Mouse (Mus musculus): ENCODE data around the gene Gm5128. TPM values are rescaled to one million over a fixed set of nuclear protein-coding genes. Genes with fewer than 3 reads are reported as not detected.
"Not testable (repeated sequence)": the region's sequence is repeated elsewhere in the genome, so short reads cannot be mapped to it uniquely, and the experiment has no call there.

Gm5128 gene
- polyA plus RNA-seq (2015; fragmentation: Nextera tagmentation; extraction: Ambion mirVana), result not detected in 2 replicates

- not testable (repeated sequence) for ATAC-seq (ENCODE audit: low FRiP score, low TSS enrichment); DNase-seq (ENCODE audit: low spot score); H3K36me3 ChIP-seq (ENCODE audit: control insufficient read depth, insufficient read depth, low read length); H3K9me3 ChIP-seq (ENCODE audit: control insufficient read depth, low read length); H3K4me3 ChIP-seq (ENCODE audit: low read depth, low read length); H3K9ac ChIP-seq (ENCODE audit: low read length); H3K4me1 ChIP-seq (replicated peaks; ENCODE audit: control insufficient read depth, insufficient read depth); H3K4me2 ChIP-seq (replicated peaks; ENCODE audit: low read depth); H3K27ac ChIP-seq (replicated peaks); H3K27me3 ChIP-seq (ENCODE audit: control insufficient read depth, insufficient read depth, low read length)
- no CpG with 5 or more reads among the region's 15 CpGs for WGBS
Observed at GRCm38 (mm10) chrX:135372984-135373383, at the start of gene Gm5128. Gene Gm5128, plus strand, starts transcription at chrX:135373284.

- H3K9me3 ChIP-seq (ENCODE audit: control insufficient read depth, low read length); ATAC-seq (ENCODE audit: low FRiP score, low TSS enrichment); H3K4me1 ChIP-seq (replicated peaks; ENCODE audit: control insufficient read depth, insufficient read depth); H3K9ac ChIP-seq (ENCODE audit: low read length); H3K36me3 ChIP-seq (ENCODE audit: control insufficient read depth, insufficient read depth, low read length); H3K4me2 ChIP-seq (replicated peaks; ENCODE audit: low read depth); DNase-seq (ENCODE audit: low spot score); H3K27me3 ChIP-seq (ENCODE audit: control insufficient read depth, insufficient read depth, low read length); H3K4me3 ChIP-seq (ENCODE audit: low read depth, low read length); H3K27ac ChIP-seq (replicated peaks): not testable (repeated sequence)
- WGBS, result 26% methylated on average over 2 of the region's 6 CpGs
Observed at GRCm38 (mm10) chrX:135360685-135361084, 12.4 kb upstream of the Gm5128 start.

- not testable (repeated sequence) for H3K4me2 ChIP-seq (replicated peaks; ENCODE audit: low read depth); H3K27me3 ChIP-seq (ENCODE audit: control insufficient read depth, insufficient read depth, low read length)
- no CpG with 5 or more reads among the region's 4 CpGs for WGBS
Observed at GRCm38 (mm10) chrX:135361943-135362342, 11.1 kb upstream of the Gm5128 start.

GRCm38 (mm10) chrX:135403578-135403977, 30.5 kb downstream of the Gm5128 start:
- not testable (repeated sequence) for H3K27me3 ChIP-seq (ENCODE audit: control insufficient read depth, insufficient read depth, low read length); H3K27ac ChIP-seq (replicated peaks); DNase-seq (ENCODE audit: low spot score); H3K4me2 ChIP-seq (replicated peaks; ENCODE audit: low read depth); H3K9me3 ChIP-seq (ENCODE audit: control insufficient read depth, low read length); H3K4me3 ChIP-seq (ENCODE audit: low read depth, low read length); H3K9ac ChIP-seq (ENCODE audit: low read length); H3K4me1 ChIP-seq (replicated peaks; ENCODE audit: control insufficient read depth, insufficient read depth); H3K36me3 ChIP-seq (ENCODE audit: control insufficient read depth, insufficient read depth, low read length); ATAC-seq (ENCODE audit: low FRiP score, low TSS enrichment)
- WGBS, result no CpG with 5 or more reads among the region's 3 CpGs

More at GRCm38 (mm10) chrX:135361943-135362342, 11.1 kb upstream of the Gm5128 start:
- H3K9ac ChIP-seq (ENCODE audit: low read length); DNase-seq (ENCODE audit: low spot score); H3K27ac ChIP-seq (replicated peaks); H3K9me3 ChIP-seq (ENCODE audit: control insufficient read depth, low read length); H3K36me3 ChIP-seq (ENCODE audit: control insufficient read depth, insufficient read depth, low read length); H3K4me3 ChIP-seq (ENCODE audit: low read depth, low read length); ATAC-seq (ENCODE audit: low FRiP score, low TSS enrichment); H3K4me1 ChIP-seq (replicated peaks; ENCODE audit: control insufficient read depth, insufficient read depth): not testable (repeated sequence)

DNA sequence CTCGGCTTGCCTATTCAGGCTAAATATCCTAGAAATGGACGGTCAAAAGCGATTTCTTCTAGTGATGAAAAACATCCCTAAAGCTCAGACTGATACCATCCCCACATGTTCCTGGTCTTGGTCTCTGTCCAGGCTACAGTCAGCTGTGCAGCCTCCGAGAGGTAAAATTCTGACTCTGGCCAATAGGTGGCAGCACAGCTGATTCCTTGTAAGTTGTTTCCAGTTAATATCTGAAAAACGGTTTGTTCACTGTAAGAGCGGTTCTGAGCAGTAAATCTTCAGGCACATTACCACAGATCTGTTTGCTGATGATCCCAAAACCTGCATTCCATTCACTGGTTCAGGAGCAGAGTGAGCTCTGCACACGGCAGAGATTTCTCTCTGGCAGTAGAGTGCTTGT, 48.1 kb downstream of the Gm5128 start:
- H3K27me3 ChIP-seq (ENCODE audit: control insufficient read depth, insufficient read depth, low read length); H3K4me3 ChIP-seq (ENCODE audit: low read depth, low read length); H3K4me1 ChIP-seq (replicated peaks; ENCODE audit: control insufficient read depth, insufficient read depth); H3K27ac ChIP-seq (replicated peaks); ATAC-seq (ENCODE audit: low FRiP score, low TSS enrichment); H3K9ac ChIP-seq (ENCODE audit: low read length); H3K4me2 ChIP-seq (replicated peaks; ENCODE audit: low read depth); H3K9me3 ChIP-seq (ENCODE audit: control insufficient read depth, low read length); H3K36me3 ChIP-seq (ENCODE audit: control insufficient read depth, insufficient read depth, low read length); DNase-seq (ENCODE audit: low spot score): not testable (repeated sequence)
- WGBS, result 32% methylated on average over 3 of the region's 7 CpGs

GRCm38 (mm10) chrX:135421824-135422223, 48.7 kb downstream of the Gm5128 start:
- ATAC-seq (ENCODE audit: low FRiP score, low TSS enrichment); H3K4me3 ChIP-seq (ENCODE audit: low read depth, low read length); H3K4me1 ChIP-seq (replicated peaks; ENCODE audit: control insufficient read depth, insufficient read depth); DNase-seq (ENCODE audit: low spot score); H3K27me3 ChIP-seq (ENCODE audit: control insufficient read depth, insufficient read depth, low read length); H3K27ac ChIP-seq (replicated peaks); H3K9me3 ChIP-seq (ENCODE audit: control insufficient read depth, low read length); H3K4me2 ChIP-seq (replicated peaks; ENCODE audit: low read depth); H3K36me3 ChIP-seq (ENCODE audit: control insufficient read depth, insufficient read depth, low read length); H3K9ac ChIP-seq (ENCODE audit: low read length): not testable (repeated sequence)

GRCm38 (mm10) chrX:135422473-135422872, 49.4 kb downstream of the Gm5128 start:
- ATAC-seq (ENCODE audit: low FRiP score, low TSS enrichment); H3K36me3 ChIP-seq (ENCODE audit: control insufficient read depth, insufficient read depth, low read length): not testable (repeated sequence)

More at GRCm38 (mm10) chrX:135422473-135422872, 49.4 kb downstream of the Gm5128 start:
- DNase-seq (ENCODE audit: low spot score); H3K4me2 ChIP-seq (replicated peaks; ENCODE audit: low read depth); H3K4me3 ChIP-seq (ENCODE audit: low read depth, low read length); H3K27me3 ChIP-seq (ENCODE audit: control insufficient read depth, insufficient read depth, low read length); H3K27ac ChIP-seq (replicated peaks); H3K4me1 ChIP-seq (replicated peaks; ENCODE audit: control insufficient read depth, insufficient read depth); H3K9ac ChIP-seq (ENCODE audit: low read length); H3K9me3 ChIP-seq (ENCODE audit: control insufficient read depth, low read length): not testable (repeated sequence)
- WGBS, result no CpG with 5 or more reads among the region's 4 CpGs

Other genes with a start within 250 kb of the Gm5128 start
- not detected in 2 replicates for gene Gm15023, start 195.7 kb upstream of the Gm5128 start, polyA plus RNA-seq (2015; fragmentation: Nextera tagmentation; extraction: Ambion mirVana)
- gene Tceal6, start 162.6 kb upstream of the Gm5128 start, polyA plus RNA-seq (2015; fragmentation: Nextera tagmentation; extraction: Ambion mirVana), result 0.51 and 0.67 TPM in 2 replicates
- not detected in 2 replicates for gene Pramel3, start 71.0 kb upstream of the Gm5128 start, polyA plus RNA-seq (2015; fragmentation: Nextera tagmentation; extraction: Ambion mirVana)
- gene Gm7903, start 60.6 kb downstream of the Gm5128 start, polyA plus RNA-seq (2015; fragmentation: Nextera tagmentation; extraction: Ambion mirVana), result not detected in 2 replicates
- not detected in 2 replicates for gene AV320801, start 121.3 kb downstream of the Gm5128 start, polyA plus RNA-seq (2015; fragmentation: Nextera tagmentation; extraction: Ambion mirVana)
- 0.16 and 0.39 TPM in 2 replicates for gene Nxf7, start 225.5 kb downstream of the Gm5128 start, polyA plus RNA-seq (2015; fragmentation: Nextera tagmentation; extraction: Ambion mirVana)